Mouse (Mus musculus) layer of hippocampus, adult 11-12 months (tissue): ENCODE results near the gene Mfrp.
"Not testable (repeated sequence)": the region's sequence is repeated elsewhere in the genome, so short reads cannot be mapped to it uniquely, and the experiment has no call there.

Experiments
- DNase-seq: peaks from one replicate; pipeline ENCODE4 v3.0.0; 2022; ENCODE audit warnings: low spot score

Mfrp gene

GRCm38 (mm10) chr9:44106182-44106581 lies 4.7 kb downstream of the Mfrp start:
- DNase-seq, result no peak

DNA sequence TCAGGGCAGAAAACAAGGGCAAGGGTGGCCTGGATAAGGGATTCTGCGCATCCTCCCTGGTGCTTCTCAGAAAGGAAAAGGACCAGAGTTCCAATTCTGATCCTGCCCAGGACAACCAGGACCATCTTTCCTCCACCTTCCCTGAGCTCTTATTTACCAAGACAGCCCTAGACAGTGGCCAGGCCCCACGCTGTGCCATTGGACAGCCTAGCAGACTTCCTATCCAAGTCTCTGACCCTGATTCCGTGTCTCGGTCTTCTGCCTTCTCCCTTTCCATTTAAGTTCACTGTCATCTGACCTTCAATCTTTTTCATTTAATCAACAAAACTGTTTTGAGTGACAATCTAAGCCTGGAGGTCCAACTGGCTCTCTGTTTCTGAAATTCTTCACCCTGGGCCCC lies 5.1 kb downstream of the Mfrp start:
- no peak for DNase-seq

DNA sequence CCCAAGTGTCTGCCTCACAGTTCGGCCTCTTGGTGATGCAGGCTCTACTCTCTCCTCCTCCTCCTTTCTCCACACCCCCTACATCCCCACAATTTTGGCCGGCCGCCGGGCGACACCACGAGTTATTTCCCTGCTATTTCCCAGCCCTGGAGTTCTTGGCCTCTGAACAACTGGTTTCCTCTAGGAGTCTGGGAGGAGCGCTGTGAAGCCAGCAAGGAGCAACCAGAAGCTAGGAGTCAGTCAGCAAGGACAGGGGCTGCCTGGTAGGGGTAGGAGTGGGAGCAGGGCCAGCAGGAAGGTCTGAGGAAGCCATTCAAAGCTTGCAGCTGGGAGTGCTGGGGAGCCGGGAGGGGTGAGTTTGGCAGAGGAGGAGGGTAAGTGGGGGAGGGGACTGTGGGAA lies 5.6 kb downstream of the Mfrp start, which contains the start of gene C1qtnf5:
C1qtnf5 (plus strand) TSS at position 136 of the 400 bp plus-strand sequence.
- DNase-seq, result peak; percentile 77

DNA sequence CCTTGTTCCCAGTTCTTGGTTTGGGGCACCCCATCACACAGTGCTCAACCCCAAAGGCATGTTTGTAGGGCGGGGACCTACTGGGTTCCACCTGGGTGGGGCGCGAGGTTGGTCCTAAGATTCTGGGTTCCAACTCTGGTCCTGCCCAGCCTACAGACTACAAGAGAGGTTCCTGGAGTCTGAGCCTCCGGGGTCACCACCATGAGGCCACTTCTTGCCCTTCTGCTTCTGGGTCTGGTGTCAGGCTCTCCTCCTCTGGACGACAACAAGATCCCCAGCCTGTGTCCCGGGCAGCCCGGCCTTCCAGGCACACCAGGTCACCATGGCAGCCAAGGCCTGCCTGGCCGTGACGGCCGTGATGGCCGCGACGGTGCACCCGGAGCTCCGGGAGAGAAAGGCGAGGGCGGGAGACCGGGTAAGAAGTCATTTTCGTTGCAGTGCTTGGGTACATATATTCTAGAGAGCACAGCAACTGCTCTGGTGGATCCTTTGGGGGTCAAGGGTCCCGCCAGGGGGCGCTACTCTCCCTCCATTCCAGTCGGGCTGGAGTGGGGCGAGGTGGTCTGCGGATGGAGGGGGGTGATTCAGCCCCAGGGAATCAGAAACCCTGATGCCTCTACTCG lies 6.1 kb downstream of the Mfrp start:
- no peak for DNase-seq

DNA sequence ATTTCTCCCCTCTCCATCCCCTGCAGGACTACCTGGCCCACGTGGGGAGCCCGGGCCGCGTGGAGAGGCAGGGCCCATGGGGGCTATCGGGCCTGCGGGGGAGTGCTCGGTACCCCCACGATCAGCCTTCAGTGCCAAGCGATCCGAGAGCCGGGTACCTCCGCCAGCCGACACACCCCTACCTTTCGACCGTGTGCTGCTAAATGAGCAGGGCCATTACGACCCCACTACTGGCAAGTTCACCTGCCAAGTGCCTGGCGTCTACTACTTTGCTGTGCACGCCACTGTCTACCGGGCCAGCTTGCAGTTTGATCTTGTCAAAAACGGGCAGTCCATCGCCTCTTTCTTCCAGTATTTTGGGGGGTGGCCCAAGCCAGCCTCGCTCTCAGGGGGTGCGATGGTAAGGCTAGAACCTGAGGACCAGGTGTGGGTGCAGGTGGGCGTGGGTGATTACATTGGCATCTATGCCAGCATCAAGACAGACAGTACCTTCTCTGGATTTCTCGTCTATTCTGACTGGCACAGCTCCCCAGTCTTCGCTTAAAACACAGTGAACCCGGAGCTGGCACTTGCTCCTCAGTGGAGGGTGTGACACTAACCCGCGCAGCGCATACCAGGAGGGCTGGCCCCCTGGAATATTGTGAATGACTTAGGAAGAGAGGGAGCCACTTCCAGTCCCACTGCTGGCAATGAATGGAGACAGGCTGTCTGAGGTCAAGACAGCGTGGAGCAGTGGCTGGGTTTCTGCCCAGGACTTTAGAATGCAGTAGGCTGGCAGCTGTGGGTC lies 6.9 kb downstream of the Mfrp start:
- no peak for DNase-seq

- DNase-seq, result peak; percentile 88
These were observed 8.0 kb downstream of the Mfrp start for GRCm38 (mm10) chr9:44109360-44110095.

GRCm38 (mm10) chr9:44111909-44112308 lies 10.4 kb downstream of the Mfrp start:
- not testable (repeated sequence) for DNase-seq

- DNase-seq, result peak; percentile 97
These were observed 11.7 kb downstream of the Mfrp start, which contains the start of the genes Gm49380 and Rnf26 for GRCm38 (mm10) chr9:44113105-44113789. Gm49380 (minus strand) TSS chr9:44113500. Rnf26 (minus strand) TSS chr9:44113517.

GRCm38 (mm10) chr9:44114453-44114852 lies 12.9 kb downstream of the Mfrp start:
- no peak for DNase-seq

GRCm38 (mm10) chr9:44115599-44115998 lies 14.1 kb downstream of the Mfrp start:
- DNase-seq, result no peak

DNA sequence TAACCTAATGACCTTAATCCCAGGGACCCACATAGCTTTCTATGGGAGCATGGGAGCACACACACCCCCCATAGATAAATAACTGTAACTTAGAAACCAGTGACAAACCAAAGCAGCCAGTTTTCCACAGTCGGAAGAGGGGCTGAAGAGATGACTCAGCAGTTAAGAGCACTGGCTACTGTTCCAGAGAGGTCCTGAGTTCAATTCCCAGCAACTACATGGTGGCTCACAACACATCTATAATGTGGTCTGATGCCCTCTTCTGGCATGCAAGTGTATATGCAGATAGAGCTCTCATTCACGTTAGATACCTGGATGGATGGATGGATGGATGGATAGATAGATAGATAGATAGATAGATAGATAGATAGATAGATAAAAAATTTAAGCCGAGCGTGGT lies 14.7 kb downstream of the Mfrp start:
- no peak for DNase-seq

- no peak for DNase-seq
These were observed 17.5 kb downstream of the Mfrp start for GRCm38 (mm10) chr9:44119011-44119410.

GRCm38 (mm10) chr9:44119948-44120465 lies 18.5 kb downstream of the Mfrp start:
- no peak for DNase-seq

DNA sequence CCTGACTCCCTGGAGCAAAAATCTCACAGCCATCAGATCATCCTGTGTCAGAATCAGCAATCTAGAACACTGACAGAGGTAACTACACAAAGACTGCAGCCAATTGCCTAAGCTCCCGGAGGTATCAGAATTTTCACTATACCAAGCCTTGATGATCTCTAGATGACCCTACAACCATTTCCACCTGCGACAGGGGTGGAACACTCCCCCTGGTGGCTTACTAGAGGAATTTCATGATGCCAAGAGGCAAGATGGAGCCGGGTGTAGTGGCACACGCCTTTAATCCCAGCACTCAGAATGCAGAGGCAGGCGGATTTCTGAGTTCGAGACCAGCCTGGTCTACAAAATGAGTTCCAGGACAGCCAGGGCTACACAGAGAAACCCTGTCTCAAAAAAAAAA lies 22.8 kb downstream of the Mfrp start:
- no peak for DNase-seq

DNA sequence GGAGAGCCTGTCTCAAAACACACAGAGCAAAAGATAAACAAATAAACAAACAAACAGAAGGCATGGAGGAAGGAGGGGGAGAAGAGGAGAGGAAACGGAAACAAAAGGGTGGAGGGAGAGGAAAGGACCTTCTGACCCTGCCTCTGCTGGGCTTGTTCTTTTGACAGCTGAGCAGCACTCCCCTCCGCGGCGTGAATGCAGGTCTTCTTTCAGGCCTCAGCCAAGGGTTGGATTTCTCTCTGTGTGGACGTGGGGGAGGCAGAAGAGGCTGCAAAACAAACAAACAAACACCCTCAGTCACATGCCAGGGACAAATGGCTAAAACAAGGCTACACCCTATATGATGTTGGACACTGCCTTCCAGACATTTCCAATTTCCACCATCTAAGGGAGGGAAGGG lies 23.5 kb downstream of the Mfrp start:
- DNase-seq, result no peak

GRCm38 (mm10) chr9:44125546-44126428 lies 24.3 kb downstream of the Mfrp start:
- DNase-seq, result peak; percentile 95

DNA sequence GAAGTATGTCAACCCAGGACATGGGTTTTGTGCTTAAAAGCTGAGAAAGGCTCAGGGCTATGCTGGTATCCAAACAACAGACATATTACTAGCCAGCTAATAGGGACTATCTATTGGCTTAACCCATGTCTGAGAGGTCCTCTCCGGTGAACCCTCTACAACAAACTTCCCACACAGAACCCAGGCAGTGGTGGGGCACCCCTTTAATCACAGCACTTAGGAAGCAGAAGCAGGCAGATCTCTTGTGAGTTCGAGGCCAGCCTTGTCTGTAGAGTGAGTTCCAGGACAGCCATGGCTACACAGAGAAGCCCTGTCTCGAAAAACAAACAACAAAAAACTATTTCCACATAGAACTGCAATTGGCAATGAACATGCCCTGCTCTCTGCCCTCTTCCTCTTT lies 25.2 kb downstream of the Mfrp start:
- DNase-seq, result no peak

GRCm38 (mm10) chr9:44127351-44127801 lies 25.8 kb downstream of the Mfrp start:
- no peak for DNase-seq

DNA sequence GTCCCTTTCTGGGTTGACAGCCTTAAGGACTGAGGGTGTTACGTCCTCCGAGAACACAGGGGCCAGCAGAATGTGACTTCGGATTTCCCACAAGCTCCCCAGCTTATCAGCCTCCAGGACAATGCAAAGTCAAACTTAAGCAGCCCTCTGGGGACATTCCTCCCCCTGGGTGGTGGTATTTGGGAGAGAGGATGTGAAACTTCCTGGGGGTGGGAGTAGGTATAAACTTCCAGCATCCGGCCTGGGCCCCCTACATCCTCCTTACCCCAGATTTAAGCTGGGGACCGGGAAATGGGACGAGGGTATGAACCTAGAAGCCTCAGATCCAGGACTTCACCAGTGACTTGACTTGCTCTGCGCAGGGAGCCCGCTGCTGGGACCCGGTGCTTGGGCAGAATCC lies 28.1 kb downstream of the Mfrp start:
- no peak for DNase-seq

- DNase-seq, result no peak
These were observed 28.5 kb downstream of the Mfrp start for GRCm38 (mm10) chr9:44130034-44130433.
